Mouse (Mus musculus): Measurements from ENCODE around the gene Lrmda. TPM values are rescaled to one million over a fixed set of nuclear protein-coding genes. Genes with fewer than 3 reads are reported as not detected.

Lrmda gene
- total RNA-seq, 2 experiments from 2014 or later, result 2.3 to 3.1 TPM

DNA sequence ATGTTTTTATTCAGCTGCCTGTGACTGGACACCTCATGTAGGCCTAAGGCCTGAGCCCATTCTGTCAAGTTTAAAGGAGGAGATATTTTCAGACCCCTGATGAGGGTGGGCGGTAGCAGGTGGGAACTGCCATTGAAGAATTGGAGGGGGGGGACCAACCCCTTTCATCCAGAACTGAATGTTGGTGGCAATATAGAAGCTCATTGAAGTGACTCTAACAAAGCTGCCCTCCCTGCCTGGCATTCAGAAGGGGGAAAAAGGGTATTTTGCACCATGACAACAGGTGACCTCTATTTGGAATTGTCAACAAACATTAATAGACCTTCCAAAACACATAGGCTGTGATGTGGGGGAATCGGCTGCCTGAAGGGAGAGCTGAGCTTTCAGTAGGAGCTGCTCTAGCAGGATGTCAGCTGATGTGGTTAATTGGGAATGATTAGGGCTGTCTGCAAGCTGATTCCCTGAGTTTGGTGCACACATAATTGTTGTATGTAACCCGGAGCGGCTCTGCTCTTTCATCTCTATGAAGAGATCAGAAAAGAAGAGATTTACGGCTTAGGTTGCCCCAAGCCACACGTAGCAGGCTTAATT, 690.7 kb downstream of the Lrmda start:
- DNase-seq (ENCODE audit: low spot score), result no peak

DNA sequence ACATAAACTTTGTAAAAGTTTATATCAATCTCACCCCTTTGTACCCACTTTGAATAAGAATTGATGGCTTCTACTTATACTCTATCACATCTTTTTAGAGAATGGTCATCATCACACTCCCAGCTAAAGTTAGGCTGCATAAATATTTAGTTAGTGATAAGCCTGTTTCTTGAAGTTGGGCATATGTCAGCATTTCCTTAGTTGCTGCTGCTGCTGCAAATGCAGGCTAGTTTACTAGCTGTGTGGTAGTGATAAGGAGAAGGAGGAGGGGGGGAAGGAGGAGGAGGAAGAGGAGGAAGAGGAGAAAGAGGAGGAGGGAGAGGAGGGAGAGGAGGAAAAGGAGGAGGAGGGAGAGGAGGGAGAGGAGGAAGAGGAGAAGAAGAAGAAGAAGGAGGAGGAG, 692.9 kb downstream of the Lrmda start:
- DNase-seq (ENCODE audit: low spot score), result no peak

DNA sequence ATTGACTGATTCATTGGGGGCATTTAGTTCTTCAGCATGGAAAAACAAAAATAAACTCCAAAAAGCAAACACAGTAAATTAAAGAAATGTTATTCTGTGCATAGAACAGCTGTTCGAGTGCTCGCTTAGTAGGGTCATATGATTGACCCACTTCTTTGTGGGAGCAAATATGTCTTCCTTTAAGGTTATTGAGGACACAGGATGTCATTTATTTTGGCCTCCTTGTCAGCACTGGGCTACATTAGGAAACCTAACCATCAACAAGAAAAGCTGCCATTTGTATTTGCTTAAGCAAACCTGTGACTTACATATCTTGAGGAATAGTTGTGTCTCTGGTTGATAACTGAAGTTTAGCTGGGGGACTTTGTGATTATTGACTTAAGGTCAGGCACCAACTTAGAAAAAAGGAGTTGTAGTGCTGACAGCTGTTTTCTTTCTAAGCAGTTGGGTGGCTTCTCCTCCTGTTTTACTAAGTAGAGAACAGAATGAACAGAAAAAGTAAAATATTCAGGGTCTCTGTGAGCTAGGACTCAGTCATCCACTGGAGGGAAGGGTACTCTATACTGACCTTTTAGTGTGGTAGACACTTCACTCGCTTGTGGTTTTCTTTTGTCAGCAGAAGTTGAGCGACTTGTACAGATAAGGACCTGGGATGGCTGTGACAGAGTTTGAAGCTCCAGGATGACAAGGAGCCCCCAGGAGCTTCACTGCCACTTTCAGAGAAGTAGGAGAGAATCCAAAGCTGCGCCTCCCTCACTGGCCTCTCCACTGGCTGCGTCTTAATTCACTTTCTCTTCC, 696.3 kb downstream of the Lrmda start:
- no peak for DNase-seq (ENCODE audit: low spot score)

DNA sequence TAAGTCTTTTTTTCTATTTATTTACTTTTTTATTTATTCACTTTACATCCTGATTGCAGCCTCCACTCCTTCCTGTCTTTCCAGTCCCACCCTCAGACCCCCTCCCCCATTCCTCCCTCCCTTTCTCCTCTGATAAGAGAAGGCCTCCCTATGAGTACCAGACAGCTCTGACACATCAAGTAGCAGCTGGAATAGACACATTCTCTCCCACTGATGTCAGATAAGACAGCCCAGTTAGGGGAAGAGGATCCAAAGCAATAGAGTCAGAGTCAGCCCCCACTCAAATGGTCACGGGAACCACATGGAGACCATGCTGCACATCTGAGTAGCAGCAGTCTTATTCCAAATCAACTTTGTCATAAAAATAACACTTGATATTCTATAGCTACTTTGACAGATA, 700.5 kb downstream of the Lrmda start:
- no peak for DNase-seq (ENCODE audit: low spot score)

DNA sequence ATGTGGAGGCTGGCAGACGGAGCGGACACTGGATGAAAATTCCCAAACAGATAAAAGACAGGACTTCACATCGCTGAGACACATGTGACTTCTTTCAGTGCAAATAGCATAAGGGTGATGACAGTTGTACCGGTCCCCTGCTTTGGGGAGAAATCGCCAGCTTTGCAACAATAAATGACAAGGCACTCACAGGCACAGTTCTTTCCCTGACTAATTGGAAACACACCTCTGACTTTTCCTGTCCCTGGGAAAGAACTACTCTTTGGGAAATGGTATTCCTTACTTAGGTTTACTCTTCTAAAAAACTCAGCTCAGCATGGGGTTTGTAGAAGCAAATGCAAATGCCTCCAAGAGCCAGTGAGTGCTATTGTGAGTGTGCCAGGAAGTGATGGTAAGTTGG, 702.3 kb downstream of the Lrmda start:
- DNase-seq (ENCODE audit: low spot score), result no peak

DNA sequence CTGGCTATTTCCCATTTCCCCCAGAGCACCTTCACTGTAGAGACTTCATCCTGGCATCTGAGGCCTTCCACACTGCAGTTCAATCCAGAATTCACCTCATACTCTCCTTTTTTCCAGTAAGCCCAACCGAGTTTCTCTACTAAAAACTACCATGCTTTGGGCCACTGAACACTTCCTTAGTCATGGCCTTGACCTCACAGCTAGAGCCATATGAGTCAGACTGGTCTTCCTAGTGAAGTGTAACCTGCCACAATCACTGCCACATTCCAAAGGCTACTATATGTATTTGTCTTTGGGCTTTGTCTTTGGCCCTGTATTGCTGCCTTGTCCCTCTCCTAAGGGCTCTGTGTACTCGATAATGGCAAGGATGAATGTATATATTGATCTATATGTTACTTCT, 708.0 kb downstream of the Lrmda start:
- DNase-seq (ENCODE audit: low spot score), result no peak

DNA sequence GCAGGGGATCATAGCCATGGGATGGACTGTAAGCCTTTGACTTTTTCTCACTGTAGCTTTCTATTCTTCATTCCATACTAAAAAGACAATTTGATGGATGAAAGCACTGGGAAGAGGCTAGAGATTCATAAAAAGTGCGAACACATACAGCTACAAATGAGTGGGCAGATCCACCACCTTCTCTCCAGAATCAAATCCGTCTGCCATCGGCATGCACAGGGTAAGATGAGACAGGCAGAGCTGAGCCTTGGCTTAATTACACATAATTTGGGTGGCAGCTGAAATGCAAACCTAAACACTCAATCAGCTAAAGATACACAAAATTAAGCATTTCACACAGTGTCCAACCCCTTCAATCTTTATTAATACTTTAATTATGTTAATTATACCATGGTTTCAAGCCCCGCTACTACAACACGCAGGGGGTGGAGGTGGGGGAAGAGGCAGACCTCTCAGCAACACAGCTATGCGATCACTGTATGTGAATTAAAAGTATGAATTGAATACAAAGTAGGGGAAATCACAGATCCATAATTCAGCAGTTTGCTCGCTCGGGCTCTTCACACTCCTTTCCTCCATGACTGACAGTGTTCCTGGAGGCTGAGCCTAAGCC, 709.2 kb downstream of the Lrmda start:
- no peak for DNase-seq (ENCODE audit: low spot score)

DNA sequence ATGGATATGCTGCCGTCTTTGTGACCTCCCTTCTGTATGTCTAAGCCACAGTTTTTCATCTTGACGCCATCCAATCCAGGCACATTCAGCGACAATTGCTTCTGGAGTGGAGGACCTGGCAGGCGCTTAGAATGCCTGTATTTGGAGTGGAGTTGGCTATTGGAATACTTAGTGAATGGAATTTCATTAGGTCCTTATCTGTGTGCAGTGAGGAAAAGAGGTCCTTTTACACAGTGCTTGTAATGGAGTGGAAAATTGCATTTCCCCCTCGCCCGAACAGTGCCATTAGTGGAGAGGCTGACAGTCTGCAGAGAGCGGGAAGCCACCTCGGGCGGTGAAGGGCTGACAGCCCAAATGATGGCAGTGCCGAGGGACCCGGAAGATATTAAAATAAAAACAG, 719.1 kb downstream of the Lrmda start:
- DNase-seq (ENCODE audit: low spot score), result no peak

DNA sequence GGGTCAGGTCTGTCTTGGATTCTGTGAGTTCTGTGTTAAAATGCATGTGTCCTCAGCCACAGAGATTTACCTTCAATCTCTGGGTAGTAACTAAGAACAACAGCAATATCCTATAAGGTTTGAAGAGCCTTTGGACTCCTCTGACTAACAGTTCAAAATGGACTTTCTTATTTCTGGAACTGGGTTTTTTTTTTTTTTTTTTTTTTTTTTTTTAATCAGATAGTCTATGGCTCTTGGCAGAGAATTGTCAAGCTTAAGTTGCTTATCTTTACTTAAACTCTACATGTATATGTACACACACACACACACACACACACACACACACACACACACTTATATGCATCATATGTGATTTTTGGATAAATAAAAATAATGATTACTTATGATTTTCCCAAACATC, 723.0 kb downstream of the Lrmda start:
- DNase-seq (ENCODE audit: low spot score), result no peak

DNA sequence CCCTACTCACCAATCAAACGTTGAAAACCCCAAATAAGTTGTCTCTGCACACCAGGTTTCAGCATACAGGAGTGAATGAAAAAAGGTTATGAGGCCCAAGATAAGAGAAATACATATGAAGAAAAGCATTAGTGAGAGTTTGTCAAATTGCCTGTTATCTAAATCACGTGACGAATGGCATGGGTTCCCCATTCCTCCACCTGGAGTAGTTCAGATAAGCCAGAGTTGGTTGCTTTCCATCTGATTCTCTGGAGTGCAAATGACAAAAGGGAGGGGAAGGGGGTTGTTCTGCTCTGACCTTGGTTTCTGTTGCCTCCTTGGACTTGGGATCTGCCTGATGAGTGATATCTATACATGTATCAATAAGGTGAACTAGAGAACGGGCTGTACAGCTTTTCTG, 723.8 kb downstream of the Lrmda start:
- DNase-seq (ENCODE audit: low spot score), result no peak

DNA sequence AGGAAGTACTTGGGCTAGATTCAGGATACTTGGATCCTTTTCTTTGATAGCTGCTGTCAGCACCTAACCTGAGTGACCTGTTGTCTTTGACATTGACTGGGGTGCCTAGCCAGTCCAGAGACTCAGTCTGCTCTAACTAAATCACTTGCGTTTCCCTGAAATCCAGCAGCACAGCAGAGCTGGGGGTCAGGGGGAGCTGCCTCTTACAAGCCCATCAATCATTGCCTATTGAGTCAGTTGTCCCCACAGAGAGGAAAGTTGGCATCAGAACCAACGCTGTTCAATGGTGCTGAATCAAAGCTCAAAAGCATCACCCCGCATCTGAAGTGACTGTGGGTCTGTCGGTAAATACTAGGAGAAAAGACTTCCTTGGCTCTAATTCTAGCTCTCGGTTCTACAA, 725.2 kb downstream of the Lrmda start:
- DNase-seq (ENCODE audit: low spot score), result no peak

DNA sequence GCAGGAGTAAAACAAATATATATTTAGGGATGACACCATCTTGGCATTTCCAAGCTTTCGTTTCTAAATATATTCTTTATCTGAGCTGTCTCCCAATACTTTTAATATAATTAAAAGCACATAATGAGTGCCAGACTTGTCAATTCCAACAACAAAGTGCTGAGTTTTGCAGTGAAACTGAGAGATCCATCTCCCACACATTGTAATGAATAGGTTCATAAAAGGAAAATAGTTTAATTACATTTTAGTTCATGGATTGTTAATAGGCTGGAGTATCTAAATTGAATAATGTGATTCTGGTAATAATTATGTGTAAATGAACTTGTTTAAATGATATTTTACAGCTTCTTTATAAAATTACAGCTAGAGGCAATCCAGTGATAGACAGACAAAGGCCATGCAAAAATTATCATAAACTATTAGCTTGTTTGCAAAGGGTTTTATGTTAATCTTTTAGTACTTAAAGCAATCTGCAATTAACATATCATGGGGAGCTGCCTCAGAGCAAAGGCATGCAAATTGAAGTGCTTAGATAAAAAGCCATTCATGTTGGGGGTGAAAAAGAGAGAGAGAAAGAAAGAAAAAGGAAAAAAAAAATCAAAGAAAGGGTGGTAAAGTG, 725.9 kb downstream of the Lrmda start:
- DNase-seq (ENCODE audit: low spot score), result no peak

DNA sequence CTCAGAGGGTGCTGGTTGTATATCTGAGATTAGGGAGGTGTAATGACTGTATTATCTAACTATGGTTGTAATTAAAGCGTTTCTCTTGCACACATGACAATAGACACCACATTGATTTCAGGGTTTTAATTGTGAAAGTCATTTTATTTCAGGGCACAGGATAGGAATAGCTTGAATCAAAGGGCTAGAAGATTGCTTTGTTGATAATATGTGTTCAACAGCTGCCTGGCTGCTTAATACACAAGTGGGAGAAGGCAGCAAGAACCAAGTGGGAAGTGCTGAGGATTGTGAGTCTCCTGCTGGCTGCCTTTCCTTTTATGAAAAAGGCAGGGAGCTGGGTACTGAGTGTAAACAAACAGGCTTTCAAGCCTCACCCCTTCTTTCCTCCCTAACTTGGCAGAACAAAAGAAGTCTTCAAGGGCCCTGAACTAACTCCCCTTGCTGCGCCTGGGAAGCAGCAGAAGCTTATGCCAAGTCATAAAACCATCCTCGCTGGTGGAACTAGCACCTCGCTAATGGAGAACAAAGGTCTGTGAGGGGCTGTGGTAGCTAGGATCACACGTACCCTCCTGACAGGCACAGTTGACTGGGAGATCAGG, 726.5 kb downstream of the Lrmda start:
- no peak for DNase-seq (ENCODE audit: low spot score)

DNA sequence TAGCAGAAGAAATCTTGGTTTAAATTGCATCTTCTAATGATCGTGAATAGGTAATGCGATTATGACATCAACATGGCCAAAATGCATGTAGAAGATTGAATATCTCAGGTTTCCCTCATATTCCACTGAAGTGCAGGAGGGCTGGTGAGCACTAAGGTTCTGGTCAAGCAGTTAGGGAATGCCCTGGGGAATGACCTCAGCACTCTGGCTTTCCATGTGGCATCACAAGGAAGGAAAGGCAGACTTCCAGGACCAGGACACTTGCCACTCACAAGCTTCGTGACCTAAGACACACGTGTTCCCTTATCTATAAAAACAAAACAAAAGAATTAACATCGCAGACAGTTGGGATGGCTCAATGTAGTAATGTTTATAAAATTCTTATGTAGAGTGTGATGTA, 728.3 kb downstream of the Lrmda start:
- no peak for DNase-seq (ENCODE audit: low spot score)

DNA sequence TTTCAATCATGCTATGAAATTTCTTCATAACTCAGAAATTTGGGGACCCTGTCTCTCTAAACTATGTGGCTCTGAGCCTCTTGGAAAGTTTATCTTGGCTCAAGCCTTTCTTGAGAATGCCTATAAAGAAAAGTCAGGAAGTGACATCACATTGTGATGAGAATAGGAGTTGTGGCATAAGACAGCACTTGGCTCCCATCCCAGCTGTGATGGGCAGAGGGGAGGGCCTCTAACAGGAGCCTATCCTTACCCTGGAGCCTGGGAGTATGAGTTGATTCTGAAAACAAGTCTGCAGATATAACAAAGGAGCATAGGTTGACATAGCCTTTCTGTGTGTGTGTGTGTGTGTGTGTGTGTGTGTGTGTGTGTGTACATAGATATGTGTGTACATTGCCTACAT, 730.9 kb downstream of the Lrmda start:
- DNase-seq (ENCODE audit: low spot score), result no peak

DNA sequence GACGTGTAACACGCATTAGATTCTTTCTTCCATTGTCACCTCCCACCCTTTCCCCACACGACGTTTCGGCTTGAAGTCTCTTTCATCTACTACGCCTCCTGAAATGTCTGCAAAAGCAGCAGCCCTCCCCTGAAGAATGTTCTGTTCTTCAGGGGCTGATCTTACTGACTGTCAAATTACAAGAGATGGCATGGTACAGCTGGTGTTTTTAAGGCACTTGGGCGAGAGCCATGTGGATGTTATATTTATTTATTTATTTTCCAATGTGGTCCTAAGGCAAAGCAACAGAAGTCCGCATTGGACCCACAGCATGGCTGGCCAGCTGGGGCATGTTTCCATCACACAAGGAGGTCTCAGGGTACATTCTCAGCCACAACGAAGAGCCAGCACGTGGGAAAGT, 731.8 kb downstream of the Lrmda start:
- DNase-seq (ENCODE audit: low spot score), result no peak

DNA sequence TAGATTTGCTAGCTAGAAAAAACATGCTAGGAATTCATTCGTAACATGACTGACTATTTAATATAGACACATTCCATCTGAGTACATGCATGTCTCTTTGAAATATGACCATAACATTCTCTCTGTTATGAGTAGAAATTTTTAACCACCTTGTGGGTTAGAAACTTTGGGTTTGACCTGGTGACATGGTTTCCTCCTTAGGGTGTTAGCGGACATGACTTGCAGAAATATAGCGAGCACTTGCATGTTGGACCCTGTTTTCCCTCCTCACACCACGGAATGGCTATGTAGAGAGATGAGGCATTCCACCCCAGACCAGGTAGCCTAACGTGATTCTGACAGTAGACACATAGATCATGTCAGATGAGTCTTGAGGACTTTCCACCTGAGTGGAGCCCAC, 735.1 kb downstream of the Lrmda start:
- no peak for DNase-seq (ENCODE audit: low spot score)

DNA sequence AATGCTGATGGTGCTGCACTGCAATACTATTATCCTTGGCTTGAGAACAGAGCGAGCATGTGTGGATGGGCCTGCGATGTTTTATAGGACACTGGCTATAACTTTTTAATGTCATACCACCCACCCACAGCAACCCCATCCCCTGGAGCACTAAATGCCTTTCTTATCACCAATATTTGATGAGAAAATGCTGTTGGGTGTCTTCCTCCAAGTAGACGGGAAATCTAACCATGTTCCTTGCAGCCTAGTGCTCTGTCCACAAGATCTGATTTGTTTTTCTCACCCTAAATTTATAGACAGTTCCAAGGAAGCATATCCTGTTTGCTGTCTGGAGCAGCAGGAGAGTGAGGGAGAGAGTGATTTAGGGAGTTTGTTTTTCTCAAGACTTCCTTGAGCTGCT, 738.0 kb downstream of the Lrmda start:
- DNase-seq (ENCODE audit: low spot score), result no peak

DNA sequence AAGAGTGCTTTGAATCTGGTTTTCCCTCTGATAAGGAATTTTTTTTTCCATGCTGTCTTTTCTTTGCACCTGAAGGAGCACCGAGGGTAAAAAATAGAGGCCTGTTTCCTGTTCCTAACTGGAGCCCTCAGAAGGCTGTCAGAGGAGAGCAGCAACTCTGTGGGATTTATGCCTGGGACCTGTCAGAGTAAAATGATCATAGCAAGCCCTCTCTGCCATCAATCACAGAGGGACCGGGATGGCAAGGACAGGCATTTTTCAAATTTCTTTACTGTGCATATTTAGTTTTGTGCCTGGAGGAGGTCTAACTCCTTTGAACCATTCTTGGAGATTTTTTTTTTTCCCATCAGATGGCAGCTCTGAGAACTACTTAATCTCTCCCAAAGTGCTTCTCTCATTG, 739.7 kb downstream of the Lrmda start:
- DNase-seq (ENCODE audit: low spot score), result no peak

DNA sequence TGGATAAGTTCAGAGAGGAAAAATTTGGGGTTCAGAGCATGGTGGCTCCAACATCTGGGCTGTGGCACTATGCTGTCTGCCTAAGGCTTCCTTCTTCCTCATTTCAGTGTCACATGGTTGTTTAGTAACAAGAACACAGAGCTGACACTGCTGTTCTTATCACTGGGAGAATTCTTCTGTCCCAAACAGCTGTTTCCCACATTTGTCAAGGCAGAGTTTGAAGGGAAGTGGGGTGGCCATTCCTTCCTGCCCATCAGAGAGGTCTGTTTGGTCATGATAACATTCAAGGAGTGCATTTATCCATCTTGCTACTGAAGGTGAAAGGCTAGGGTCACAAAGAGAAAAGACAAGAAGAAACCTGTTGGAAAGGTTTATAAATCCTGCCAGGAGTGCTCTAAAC, 740.2 kb downstream of the Lrmda start:
- no peak for DNase-seq (ENCODE audit: low spot score)

DNA sequence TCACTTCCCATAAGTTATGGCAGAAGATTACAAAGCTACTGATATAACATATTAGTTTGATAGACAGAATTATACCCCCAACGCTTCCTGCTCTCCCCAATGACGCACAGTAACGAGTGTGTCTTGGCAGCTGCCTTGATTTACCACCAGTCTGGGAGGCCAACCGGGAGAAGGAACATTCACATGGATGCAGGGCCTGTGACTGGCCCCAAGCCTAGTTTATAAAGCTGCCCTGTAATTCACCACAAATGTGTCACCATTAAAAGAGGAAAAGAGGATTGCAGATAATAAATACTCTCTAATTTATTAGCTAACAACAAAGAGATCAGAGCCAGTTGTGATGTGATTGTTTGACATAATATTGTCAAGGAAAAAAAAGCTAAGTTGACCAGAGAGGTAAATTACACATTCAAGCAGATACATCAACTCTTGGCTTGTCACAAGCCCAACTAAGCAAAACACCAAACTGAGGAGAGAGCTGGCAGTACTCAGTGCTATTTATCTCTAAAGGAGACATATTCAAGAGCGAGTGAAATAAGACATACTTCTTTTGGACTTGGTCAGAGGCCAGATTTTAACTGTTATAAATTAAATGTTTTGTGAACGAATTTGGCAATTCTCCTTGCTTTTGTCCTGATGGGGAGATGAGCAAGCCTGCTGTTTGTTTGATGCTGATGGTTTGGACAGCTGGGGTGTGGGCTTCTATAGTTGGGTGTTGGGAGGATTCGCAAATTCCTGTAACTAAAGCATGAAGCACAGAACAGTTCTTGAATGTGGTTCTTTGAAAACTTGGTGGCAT, 740.9 kb downstream of the Lrmda start:
- DNase-seq (ENCODE audit: low spot score), result no peak

All from gastrocnemius, adult 18-20 months (tissue).